Mouse (Mus musculus): ENCODE results near the gene Trip10. TPM values are rescaled to one million over a fixed set of nuclear protein-coding genes. Genes with fewer than 3 reads are reported as not detected.

Trip10 gene
- polyA plus RNA-seq, 1 experiment from 2014 or later = 10.1 TPM

GRCm38 (mm10) chr17:57232200-57232599 lies 17.1 kb upstream of the Trip10 start:
- Histone ChIP-seq H3K27ac (ENCODE audit: low read depth, low read length) (no peak overlapping the region), H3K36me3 (ENCODE audit: control insufficient read depth, insufficient read depth, low read length) (peaks cover 5% of the 10 kb centered on the region), H3K4me3 (ENCODE audit: low read length) (no peak overlapping the region), H3K9ac (ENCODE audit: low read depth, low read length) (no peak overlapping the region), H3K4me1 (ENCODE audit: control insufficient read depth, insufficient read depth, low read depth, low read length) (no peaks in the 10 kb centered on the region), H3K9me3 (ENCODE audit: control insufficient read depth, low read length) (no peaks in the 10 kb centered on the region), H3K27me3 (replicated peaks; ENCODE audit: control insufficient read depth, insufficient read depth, low read length) (no peaks in the 10 kb centered on the region), H3K4me2 (ENCODE audit: low read length) (no peak overlapping the region)
- 89% methylated on average over 1 of the region's 1 CpGs for WGBS
- ATAC-seq = no peak

GRCm38 (mm10) chr17:57233038-57233437 lies 16.2 kb upstream of the Trip10 start:
- H3K36me3 ChIP-seq (ENCODE audit: control insufficient read depth, insufficient read depth, low read length) = peaks cover 13% of the 10 kb centered on the region
- H3K27me3 ChIP-seq (replicated peaks; ENCODE audit: control insufficient read depth, insufficient read depth, low read length) = no peaks in the 10 kb centered on the region
- no peak overlapping the region for H3K4me2 ChIP-seq (ENCODE audit: low read length)
- no peak overlapping the region for H3K27ac ChIP-seq (ENCODE audit: low read depth, low read length)
- H3K4me1 ChIP-seq (ENCODE audit: control insufficient read depth, insufficient read depth, low read depth, low read length) = no peaks in the 10 kb centered on the region
- no peak overlapping the region for H3K4me3 ChIP-seq (ENCODE audit: low read length)
- whole genome bisulfite sequencing = 50% methylated on average over 7 of the region's 7 CpGs
- no peak for ATAC-seq
- H3K9ac ChIP-seq (ENCODE audit: low read depth, low read length) = no peak overlapping the region
- no peaks in the 10 kb centered on the region for H3K9me3 ChIP-seq (ENCODE audit: control insufficient read depth, low read length)

- 80% methylated on average over 12 of the region's 12 CpGs for WGBS
- peaks cover 14% of the 10 kb centered on the region for H3K36me3 ChIP-seq (ENCODE audit: control insufficient read depth, insufficient read depth, low read length)
Measured at GRCm38 (mm10) chr17:57234254-57234928, 14.9 kb upstream of the Trip10 start.

GRCm38 (mm10) chr17:57235803-57236202 lies 13.5 kb upstream of the Trip10 start:
- Histone ChIP-seq H3K9ac (ENCODE audit: low read depth, low read length) (no peak overlapping the region), H3K4me1 (ENCODE audit: control insufficient read depth, insufficient read depth, low read depth, low read length) (no peaks in the 10 kb centered on the region), H3K36me3 (ENCODE audit: control insufficient read depth, insufficient read depth, low read length) (peaks cover 14% of the 10 kb centered on the region), H3K4me3 (ENCODE audit: low read length) (no peak overlapping the region), H3K27ac (ENCODE audit: low read depth, low read length) (no peak overlapping the region), H3K27me3 (replicated peaks; ENCODE audit: control insufficient read depth, insufficient read depth, low read length) (no peaks in the 10 kb centered on the region), H3K9me3 (ENCODE audit: control insufficient read depth, low read length) (no peaks in the 10 kb centered on the region), H3K4me2 (ENCODE audit: low read length) (no peak overlapping the region)
- ATAC-seq = no peak
- WGBS = 94% methylated on average over 5 of the region's 5 CpGs

More at GRCm38 (mm10) chr17:57234254-57234928, 14.9 kb upstream of the Trip10 start:
- Histone ChIP-seq H3K9ac (ENCODE audit: low read depth, low read length) (no peak overlapping the region), H3K4me1 (ENCODE audit: control insufficient read depth, insufficient read depth, low read depth, low read length) (no peaks in the 10 kb centered on the region), H3K4me3 (ENCODE audit: low read length) (no peak overlapping the region), H3K4me2 (ENCODE audit: low read length) (no peak overlapping the region), H3K27ac (ENCODE audit: low read depth, low read length) (no peak overlapping the region), H3K27me3 (replicated peaks; ENCODE audit: control insufficient read depth, insufficient read depth, low read length) (no peaks in the 10 kb centered on the region), H3K9me3 (ENCODE audit: control insufficient read depth, low read length) (no peaks in the 10 kb centered on the region)
- ATAC-seq = no peak

- H3K27ac ChIP-seq (ENCODE audit: low read depth, low read length) = no peak overlapping the region
- H3K4me2 ChIP-seq (ENCODE audit: low read length) = no peak overlapping the region
- no peak overlapping the region for H3K4me3 ChIP-seq (ENCODE audit: low read length)
- H3K27me3 ChIP-seq (replicated peaks; ENCODE audit: control insufficient read depth, insufficient read depth, low read length) = no peaks in the 10 kb centered on the region
- 92% methylated on average over 9 of the region's 9 CpGs for WGBS
- H3K9ac ChIP-seq (ENCODE audit: low read depth, low read length) = no peak overlapping the region
- H3K9me3 ChIP-seq (ENCODE audit: control insufficient read depth, low read length) = no peaks in the 10 kb centered on the region; the same call in 1 of the 2 replicates
- H3K36me3 ChIP-seq (ENCODE audit: control insufficient read depth, insufficient read depth, low read length) = peaks cover 20% of the 10 kb centered on the region
- ATAC-seq = no peak
- no peaks in the 10 kb centered on the region for H3K4me1 ChIP-seq (ENCODE audit: control insufficient read depth, insufficient read depth, low read depth, low read length)
Measured at GRCm38 (mm10) chr17:57237181-57237580, 12.1 kb upstream of the Trip10 start.

- 74% methylated on average over 10 of the region's 10 CpGs for WGBS
- Histone ChIP-seq H3K36me3 (ENCODE audit: control insufficient read depth, insufficient read depth, low read length) (peaks cover 10% of the 10 kb centered on the region), H3K4me2 (ENCODE audit: low read length) (no peak overlapping the region), H3K27ac (ENCODE audit: low read depth, low read length) (no peak overlapping the region), H3K4me1 (ENCODE audit: control insufficient read depth, insufficient read depth, low read depth, low read length) (peaks cover 15% of the 10 kb centered on the region), H3K9ac (ENCODE audit: low read depth, low read length) (no peak overlapping the region), H3K9me3 (ENCODE audit: control insufficient read depth, low read length) (no peaks in the 10 kb centered on the region; the same call in 1 of the 2 replicates), H3K4me3 (ENCODE audit: low read length) (no peak overlapping the region), H3K27me3 (replicated peaks; ENCODE audit: control insufficient read depth, insufficient read depth, low read length) (no peaks in the 10 kb centered on the region)
- no peak for ATAC-seq
Measured at GRCm38 (mm10) chr17:57243650-57244370, 5.4 kb upstream of the Trip10 start.

GRCm38 (mm10) chr17:57245311-57245929 lies 3.8 kb upstream of the Trip10 start:
- H3K4me2 ChIP-seq (ENCODE audit: low read length) = no peak overlapping the region
- H3K9ac ChIP-seq (ENCODE audit: low read depth, low read length) = no peak overlapping the region
- H3K9me3 ChIP-seq (ENCODE audit: control insufficient read depth, low read length) = no peaks in the 10 kb centered on the region; the same call in 1 of the 2 replicates
- no peak for ATAC-seq
- no peak overlapping the region for H3K4me3 ChIP-seq (ENCODE audit: low read length)
- peaks cover 10% of the 10 kb centered on the region for H3K36me3 ChIP-seq (ENCODE audit: control insufficient read depth, insufficient read depth, low read length)
- WGBS = 93% methylated on average over 10 of the region's 10 CpGs
- H3K4me1 ChIP-seq (ENCODE audit: control insufficient read depth, insufficient read depth, low read depth, low read length) = peaks cover 26% of the 10 kb centered on the region
- 0 out of 2 replicates have a peak, but pooled peaks cover 2% of the 10 kb centered on the region for H3K27me3 ChIP-seq (replicated peaks; ENCODE audit: control insufficient read depth, insufficient read depth, low read length)
- no peak overlapping the region for H3K27ac ChIP-seq (ENCODE audit: low read depth, low read length)

GRCm38 (mm10) chr17:57246663-57247392 lies 2.4 kb upstream of the Trip10 start:
- peak; percentile 0 for ATAC-seq
- no peaks in the 10 kb centered on the region for H3K9me3 ChIP-seq (ENCODE audit: control insufficient read depth, low read length)
- 5% methylated on average over 18 of the region's 18 CpGs for WGBS
- H3K9ac ChIP-seq (ENCODE audit: low read depth, low read length) = peak overlapping the region; percentile 87
- H3K27me3 ChIP-seq (replicated peaks; ENCODE audit: control insufficient read depth, insufficient read depth, low read length) = 0 out of 2 replicates have a peak, but pooled peaks cover 2% of the 10 kb centered on the region
- H3K4me2 ChIP-seq (ENCODE audit: low read length) = peak overlapping the region; percentile 92
- H3K4me1 ChIP-seq (ENCODE audit: control insufficient read depth, insufficient read depth, low read depth, low read length) = peaks cover 29% of the 10 kb centered on the region
- H3K36me3 ChIP-seq (ENCODE audit: control insufficient read depth, insufficient read depth, low read length) = peaks cover 6% of the 10 kb centered on the region
- peak overlapping the region; percentile 99 for H3K27ac ChIP-seq (ENCODE audit: low read depth, low read length)
- peak overlapping the region; percentile 79 for H3K4me3 ChIP-seq (ENCODE audit: low read length)
